Mouse (Mus musculus) liver, embryonic 11.5 days (tissue): ENCODE data around the gene Zcchc18. TPM values are rescaled to one million over a fixed set of nuclear protein-coding genes. Genes with fewer than 3 reads are reported as not detected.

ENCODE experiments used
- ATAC-seq: fragments of 200-750 bp; cut with Nextera tagmentation; replicated peaks from 2 replicates; pipeline ENCODE4 v1.8.0; 2017; ENCODE audit warnings: moderate number of reproducible peaks, mild to moderate bottlenecking, moderate TSS enrichment, moderate library complexity; ENCODE audit not compliant: low FRiP score
- DNase-seq: peaks from one replicate; pipeline ENCODE4 v3.0.0-alpha.2; 2017; ENCODE audit warnings: low spot score
- H3K27ac ChIP-seq: fragments of 300-500 bp; sonication (generic); 2 replicates; pipeline ENCODE4 v1.5.1; 2014; ENCODE audit warnings: mild to moderate bottlenecking, low read depth, low read length, control low read depth
- H3K27me3 ChIP-seq: fragments of 300-500 bp; sonication (generic); replicated peaks from 2 replicates; pipeline ENCODE4 v1.6.1; 2014; ENCODE audit warnings: low read length, mixed read lengths; ENCODE audit not compliant: control insufficient read depth, insufficient read depth
- H3K36me3 ChIP-seq: fragments of 300-500 bp; sonication (generic); 2 replicates; pipeline ENCODE4 v1.6.1; 2014; ENCODE audit warnings: mild to moderate bottlenecking, low read length, moderate library complexity, mixed read lengths; ENCODE audit not compliant: control insufficient read depth, insufficient read depth
- H3K4me1 ChIP-seq: fragments of 300-500 bp; sonication (generic); replicated peaks from 2 replicates; pipeline ENCODE4 v1.6.1; 2014; ENCODE audit warnings: low read length, mixed read lengths; ENCODE audit not compliant: control insufficient read depth, insufficient read depth
- H3K4me2 ChIP-seq: fragments of 300-500 bp; sonication (generic); 2 replicates; pipeline ENCODE4 v1.6.1; 2014; ENCODE audit warnings: mild to moderate bottlenecking, control low read depth, moderate library complexity
- H3K4me3 ChIP-seq: fragments of 300-500 bp; sonication (generic); 2 replicates; pipeline ENCODE4 v1.5.1; 2014; ENCODE audit warnings: low read depth, low read length, control low read depth
- H3K9ac ChIP-seq: fragments of 300-500 bp; sonication (generic); 2 replicates; pipeline ENCODE4 v1.6.1; 2014; ENCODE audit warnings: low read depth, low read length, control low read depth
- H3K9me3 ChIP-seq: fragments of 300-500 bp; sonication (generic); 2 replicates; pipeline ENCODE4 v1.6.1; 2016; ENCODE audit warnings: low read length, inconsistent platforms, mixed read lengths; ENCODE audit not compliant: control insufficient read depth
- WGBS: fragments of 180-500 bp; shearing (Covaris S2); extraction: QIAGEN DNeasy Blood & Tissue Kit; methylation state at CpG from one replicate; pipeline ENCODE4 v1.1.7; 2014; 5-methylcytosine and 5-hydroxymethylcytosine counted together
- polyA plus RNA-seq: library from polyadenylated mRNA; unstranded; fragments of >200 nt; fragmentation: Nextera tagmentation; extraction: Ambion mirVana; gene quantifications from 2 replicates; pipeline ENCODE4 v1.2.1, GENCODE M21; 2014

Gene Zcchc18
- polyA plus RNA-seq, 1 experiment from 2014 or later = 3.0 TPM

- WGBS = 71% methylated on average over 4 of the region's 4 CpGs
- H3K27ac ChIP-seq = no peak overlapping the region
- DNase-seq = no peak
- ATAC-seq = no peak
- no peaks in the 10 kb centered on the region for H3K4me1 ChIP-seq
- no peak overlapping the region for H3K4me3 ChIP-seq
- H3K36me3 ChIP-seq = no peaks in the 10 kb centered on the region
- H3K4me2 ChIP-seq = no peak overlapping the region
- no peak overlapping the region for H3K9ac ChIP-seq
- H3K27me3 ChIP-seq = no peaks in the 10 kb centered on the region
- H3K9me3 ChIP-seq = no peaks in the 10 kb centered on the region
These were observed 41.4 kb downstream of the Zcchc18 start for GRCm38 (mm10) chrX:137034322-137034721.

GRCm38 (mm10) chrX:137037470-137037999 is 44.6 kb downstream of the Zcchc18 start:
- 16% methylated on average over 12 of the region's 12 CpGs for WGBS
- Histone ChIP-seq H3K36me3 (no peaks in the 10 kb centered on the region), H3K4me3 (peak overlapping the region; percentile 58), H3K9ac (peak overlapping the region; percentile 62), H3K27me3 (no peaks in the 10 kb centered on the region), H3K4me2 (peak overlapping the region; percentile 63), H3K27ac (no peak overlapping the region), H3K9me3 (no peaks in the 10 kb centered on the region), H3K4me1 (no peaks in the 10 kb centered on the region)
- DNase-seq = no peak
- no peak; the same call in 1 of the 2 replicates for ATAC-seq

- H3K9me3 ChIP-seq = no peaks in the 10 kb centered on the region
- peak within 1 kb of the TSS; percentile 62 for H3K9ac ChIP-seq
- H3K27me3 ChIP-seq = no peaks in the 10 kb centered on the region
- WGBS = 24% methylated on average over 31 of the region's 31 CpGs
- H3K27ac ChIP-seq = peak within 1 kb of the TSS; percentile 58; the same call in 1 of the 2 replicates
- ATAC-seq (peak; percentile 92), DNase-seq (peak; percentile 83)
- no peaks in the 10 kb centered on the region for H3K4me1 ChIP-seq
- H3K4me3 ChIP-seq = peak within 1 kb of the TSS; percentile 58
- peak within 1 kb of the TSS; percentile 63 for H3K4me2 ChIP-seq
- no peaks in the 10 kb centered on the region for H3K36me3 ChIP-seq
These were observed 45.1 kb downstream of the Zcchc18 start, which contains the start of gene Slc25a53 for GRCm38 (mm10) chrX:137038000-137038483. TSS of gene Slc25a53 (minus strand) at chrX:137038302.

- no peaks in the 10 kb centered on the region for H3K4me1 ChIP-seq
- peak overlapping the region; percentile 58 for H3K4me3 ChIP-seq
- 40% methylated on average over 7 of the region's 7 CpGs for WGBS
- H3K9me3 ChIP-seq = no peaks in the 10 kb centered on the region
- DNase-seq (no peak), ATAC-seq (peak; percentile 14; the same call in 1 of the 2 replicates)
- no peak overlapping the region for H3K27ac ChIP-seq
- peak overlapping the region; percentile 58 for H3K4me2 ChIP-seq
- H3K27me3 ChIP-seq = no peaks in the 10 kb centered on the region
- no peaks in the 10 kb centered on the region for H3K36me3 ChIP-seq
- peak overlapping the region; percentile 25; the same call in 1 of the 2 replicates for H3K9ac ChIP-seq
These were observed 45.5 kb downstream of the Zcchc18 start for GRCm38 (mm10) chrX:137038502-137038901.

Other genes starting within 250 kb of the Zcchc18 start
- gene Morf4l2, start 249.5 kb upstream of the Zcchc18 start, polyA plus RNA-seq = 419 and 436 TPM in 2 replicates
- gene Glra4, start 213.0 kb upstream of the Zcchc18 start, polyA plus RNA-seq = 0.15 TPM in 1 of 2 replicates, not detected in the other
- 7.2 and 7.7 TPM in 2 replicates for gene Plp1, start 170.5 kb upstream of the Zcchc18 start, polyA plus RNA-seq
- not detected in 2 replicates for gene Rab9b, start 124.4 kb upstream of the Zcchc18 start, polyA plus RNA-seq
- gene H2bfm, start 65.8 kb upstream of the Zcchc18 start, polyA plus RNA-seq = not detected in 2 replicates
- 14.5 and 21.1 TPM in 2 replicates for gene Tmsb15b2, start 17.7 kb upstream of the Zcchc18 start, polyA plus RNA-seq
- gene Tmsb15l, start 16.3 kb upstream of the Zcchc18 start, polyA plus RNA-seq = 1.8 and 2.8 TPM in 2 replicates
- 6.2 and 8.4 TPM in 2 replicates for gene Tmsb15b1, start 16.3 kb upstream of the Zcchc18 start, polyA plus RNA-seq
- gene Slc25a53, start 45.1 kb downstream of the Zcchc18 start, polyA plus RNA-seq = 3.7 and 5.0 TPM in 2 replicates
- 4.2 and 4.9 TPM in 2 replicates for gene Fam199x, start 56.4 kb downstream of the Zcchc18 start, polyA plus RNA-seq
- not detected in 2 replicates for gene Esx1, start 128.9 kb downstream of the Zcchc18 start, polyA plus RNA-seq